Mouse (Mus musculus): ENCODE results near the gene Irf1.

The Irf1 gene

DNA sequence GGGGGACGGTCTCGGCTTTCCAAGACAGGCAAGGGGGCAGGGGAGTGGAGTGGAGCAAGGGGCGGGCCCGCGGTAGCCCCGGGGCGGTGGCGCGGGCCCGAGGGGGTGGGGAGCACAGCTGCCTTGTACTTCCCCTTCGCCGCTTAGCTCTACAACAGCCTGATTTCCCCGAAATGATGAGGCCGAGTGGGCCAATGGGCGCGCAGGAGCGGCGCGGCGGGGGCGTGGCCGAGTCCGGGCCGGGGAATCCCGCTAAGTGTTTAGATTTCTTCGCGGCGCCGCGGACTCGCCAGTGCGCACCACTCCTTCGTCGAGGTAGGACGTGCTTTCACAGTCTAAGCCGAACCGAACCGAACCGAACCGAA, at the start of gene Irf1:
Gene Irf1, plus strand, starts transcription at position 255 of the 365 bp plus-strand sequence.
- DNase-seq: peak; percentile 94 to 96

- DNase-seq: no peak
These were observed 49.1 kb upstream of the Irf1 start, which contains the start of gene Il5 for GRCm38 (mm10) chr11:53720715-53721114. Gene Il5, plus strand, starts transcription at chr11:53720794.

GRCm38 (mm10) chr11:53731457-53731856, 38.4 kb upstream of the Irf1 start:
- no peak for DNase-seq

GRCm38 (mm10) chr11:53732244-53732643, 37.6 kb upstream of the Irf1 start:
- DNase-seq: no peak

DNA sequence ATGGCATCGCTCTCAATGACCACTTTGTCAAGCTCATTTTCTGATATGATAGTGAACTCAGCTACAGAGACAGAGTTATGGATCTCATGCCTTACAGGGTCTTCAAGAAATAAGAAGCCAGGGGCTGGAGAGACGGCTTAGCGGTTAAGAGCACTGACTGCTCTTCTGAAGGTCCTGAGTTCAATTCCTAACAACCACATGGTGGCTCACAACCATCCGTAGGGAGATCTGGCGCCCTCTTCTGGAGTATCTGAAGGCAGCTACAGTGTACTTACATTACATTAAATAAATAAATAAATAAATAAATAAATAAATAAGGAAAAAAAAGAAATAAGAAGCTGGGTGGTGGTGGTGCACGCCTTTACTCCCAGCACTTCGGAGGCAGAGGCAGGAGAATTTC, 36.0 kb upstream of the Irf1 start:
- no peak for DNase-seq

DNA sequence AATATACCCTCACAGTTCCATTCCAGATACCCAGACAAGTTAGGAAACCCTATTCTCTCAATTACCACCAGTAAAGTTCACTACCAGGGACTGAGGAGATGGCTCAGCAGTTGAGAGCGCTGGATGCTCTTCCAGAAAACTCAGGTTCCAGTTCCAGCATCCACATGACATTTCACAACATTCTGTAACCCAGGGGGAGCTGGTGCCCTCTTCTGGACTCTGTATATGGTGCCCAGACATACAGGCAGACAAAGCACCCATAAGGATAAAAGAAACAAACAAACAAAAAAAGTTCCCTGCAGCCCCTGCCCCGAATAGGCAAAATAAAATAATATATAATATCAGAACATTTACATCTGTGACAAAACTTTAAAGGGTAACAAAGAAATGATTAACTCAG, 35.4 kb upstream of the Irf1 start:
- no peak for DNase-seq

DNA sequence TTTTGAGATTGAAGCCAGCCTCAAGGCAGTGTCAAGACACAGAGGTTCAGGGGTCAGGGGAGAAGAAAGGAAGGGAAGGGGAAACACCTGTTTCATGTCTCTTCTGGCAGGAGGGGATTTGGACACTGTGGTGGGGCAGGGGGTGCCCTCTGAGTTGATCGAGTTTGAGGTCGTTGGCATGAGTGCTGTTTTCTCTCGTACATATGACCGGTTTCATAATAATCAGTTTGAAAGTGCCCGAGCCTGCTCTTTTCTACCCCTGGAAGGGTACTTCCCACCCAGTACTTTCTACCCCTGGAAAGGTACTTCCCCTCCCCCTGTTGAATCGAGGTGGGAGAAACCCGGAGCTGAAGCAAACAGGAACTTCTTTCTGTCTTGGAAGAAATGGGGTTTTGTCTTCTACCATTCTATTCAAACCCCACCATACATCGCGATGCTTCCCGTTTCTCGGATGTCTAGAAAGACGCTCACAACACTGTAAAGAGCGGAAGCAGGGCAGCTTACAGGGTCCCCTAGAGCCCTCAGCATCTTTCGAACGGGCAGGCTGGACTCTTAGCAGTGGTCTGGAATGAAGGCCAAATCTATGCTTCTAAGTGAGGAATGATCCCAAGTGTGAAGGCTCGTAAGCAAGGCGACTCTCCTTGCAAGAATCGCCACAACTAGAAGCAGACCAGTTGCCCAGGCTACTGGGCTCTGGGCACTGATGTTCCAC, 34.7 kb upstream of the Irf1 start:
- no peak for DNase-seq

DNA sequence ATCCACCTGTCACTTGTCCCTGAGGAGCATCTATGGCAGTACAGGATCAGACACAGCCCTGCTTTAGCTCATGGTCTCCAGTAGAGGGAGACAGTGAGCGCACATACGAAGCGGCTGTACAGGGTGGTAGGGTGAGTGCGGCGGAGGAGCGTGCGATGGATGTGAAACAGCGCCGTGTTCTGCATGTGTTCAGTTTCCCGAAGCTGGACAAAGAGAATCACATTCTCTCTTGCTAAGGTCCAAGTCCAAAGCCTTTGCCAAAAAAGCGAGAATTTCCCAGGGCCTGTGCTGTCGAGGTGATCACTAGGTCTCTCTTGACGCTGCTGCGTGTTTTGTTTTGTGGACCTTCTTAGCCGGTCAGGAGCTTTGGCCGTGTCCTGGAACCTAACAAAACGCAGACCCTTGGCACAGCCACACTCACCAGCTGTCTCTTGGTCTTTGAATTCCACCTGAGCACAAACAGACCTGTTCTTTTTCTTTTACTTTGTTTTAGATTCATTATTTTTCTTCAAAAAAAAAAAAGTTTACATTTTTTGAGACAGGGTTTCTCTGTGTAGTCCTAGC, 34.0 kb upstream of the Irf1 start:
- peak; percentile 65 to 72 for DNase-seq

DNA sequence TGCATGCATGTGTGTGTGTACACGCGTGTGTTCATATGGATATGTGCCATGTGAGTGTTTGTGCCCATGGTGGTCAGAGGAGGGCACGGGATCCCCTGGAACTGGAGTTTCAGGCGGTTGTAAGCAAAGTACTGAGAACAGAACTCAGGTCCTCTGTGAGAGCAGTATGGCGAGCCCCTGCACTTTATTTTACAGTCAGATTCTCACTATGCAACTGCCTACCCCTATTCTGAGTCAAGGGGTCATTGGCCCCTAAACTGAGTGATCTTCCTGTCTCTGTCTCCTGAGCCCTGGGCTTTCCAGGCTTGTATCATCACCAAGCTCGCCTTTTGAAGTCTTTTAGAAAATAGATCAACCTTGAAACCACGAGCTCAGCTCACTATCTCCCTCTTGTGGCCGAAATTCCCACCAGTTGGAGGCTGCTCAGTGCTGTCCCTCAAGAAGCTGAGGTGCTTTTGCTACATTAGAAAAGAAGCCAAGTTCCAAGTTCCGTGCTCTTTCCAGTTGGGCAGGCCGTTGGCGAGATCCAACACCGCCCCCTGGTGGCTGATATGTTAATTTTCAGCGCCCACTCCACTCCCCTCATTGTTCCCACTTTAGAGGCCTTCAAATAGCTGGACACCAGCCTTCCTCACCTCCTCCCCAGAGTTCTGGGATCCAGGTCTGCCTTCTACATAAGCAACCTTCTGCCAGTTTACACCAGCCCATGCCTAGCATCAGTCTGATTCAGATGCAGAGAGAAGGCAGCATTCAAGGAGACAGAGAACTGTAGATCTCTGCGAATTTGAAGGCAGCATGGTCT, 32.8 kb upstream of the Irf1 start:
- peak; percentile 70 to 87 for DNase-seq

GRCm38 (mm10) chr11:53737573-53737946, 32.3 kb upstream of the Irf1 start:
- peak; percentile 51 to 78 for DNase-seq

DNA sequence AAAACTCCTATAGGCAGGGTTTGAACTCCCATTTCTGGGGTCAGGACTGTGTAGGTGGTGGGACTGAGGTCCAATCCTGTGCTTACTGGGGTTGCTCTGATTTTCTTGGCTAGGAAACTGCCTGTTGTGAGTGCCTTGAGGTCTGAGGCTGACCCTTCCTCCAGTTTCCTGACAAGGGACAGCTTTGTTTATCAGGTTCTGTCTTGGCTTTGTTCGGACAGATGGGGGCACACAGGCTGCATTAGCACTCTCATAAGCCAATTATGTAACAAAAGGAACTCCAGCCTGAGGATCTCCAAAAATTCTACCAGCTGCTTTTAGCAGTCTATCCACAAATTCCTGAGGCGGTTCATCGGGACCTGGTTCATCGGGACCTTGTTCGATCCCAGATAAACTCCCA, 27.5 kb upstream of the Irf1 start:
- peak in 1 of 2 experiments; percentile 23 for DNase-seq

- no peak for DNase-seq
These were observed 24.6 kb upstream of the Irf1 start for GRCm38 (mm10) chr11:53745260-53745659.

DNA sequence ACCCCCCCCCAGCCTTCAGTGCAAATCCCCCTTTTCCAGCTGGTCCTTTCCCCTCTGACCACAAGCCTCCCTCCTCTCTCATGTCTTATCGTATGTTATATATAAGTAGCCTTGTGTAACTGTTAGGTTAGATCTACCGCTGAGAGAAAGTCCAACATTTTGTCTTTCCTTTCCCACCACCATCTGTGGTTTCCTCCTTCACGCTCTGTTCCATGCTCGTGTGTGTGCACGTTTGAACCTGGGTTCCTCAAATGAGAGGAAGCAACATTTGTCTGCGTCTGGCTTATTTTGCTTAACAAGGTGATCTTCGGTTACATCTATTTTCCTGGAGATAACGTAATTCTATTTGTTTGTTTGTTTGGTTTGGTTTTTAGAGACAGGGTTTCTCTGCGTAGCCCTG, 21.8 kb upstream of the Irf1 start:
- no peak for DNase-seq

DNA sequence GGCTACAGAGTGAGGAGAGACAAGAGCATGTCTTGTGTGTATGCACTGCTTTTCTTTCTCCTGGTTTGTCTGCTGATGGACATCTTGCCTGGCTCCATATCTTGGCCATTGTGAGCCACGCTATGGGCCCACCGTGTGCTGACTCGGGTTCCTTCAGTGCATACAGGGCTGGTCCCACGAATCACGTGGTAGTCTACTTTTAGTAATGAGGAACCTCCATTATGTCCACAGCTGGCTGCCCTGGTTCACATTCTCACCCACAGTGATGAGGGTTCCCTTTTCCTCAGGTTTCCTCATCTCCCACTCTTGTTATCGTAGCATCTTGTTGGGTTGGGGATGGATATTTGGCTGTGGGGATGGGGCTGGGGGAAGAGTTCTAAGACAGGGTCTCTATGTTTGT, 21.2 kb upstream of the Irf1 start:
- no peak for DNase-seq

- no peak for DNase-seq
These were observed 20.5 kb upstream of the Irf1 start for GRCm38 (mm10) chr11:53749306-53749705.

DNA sequence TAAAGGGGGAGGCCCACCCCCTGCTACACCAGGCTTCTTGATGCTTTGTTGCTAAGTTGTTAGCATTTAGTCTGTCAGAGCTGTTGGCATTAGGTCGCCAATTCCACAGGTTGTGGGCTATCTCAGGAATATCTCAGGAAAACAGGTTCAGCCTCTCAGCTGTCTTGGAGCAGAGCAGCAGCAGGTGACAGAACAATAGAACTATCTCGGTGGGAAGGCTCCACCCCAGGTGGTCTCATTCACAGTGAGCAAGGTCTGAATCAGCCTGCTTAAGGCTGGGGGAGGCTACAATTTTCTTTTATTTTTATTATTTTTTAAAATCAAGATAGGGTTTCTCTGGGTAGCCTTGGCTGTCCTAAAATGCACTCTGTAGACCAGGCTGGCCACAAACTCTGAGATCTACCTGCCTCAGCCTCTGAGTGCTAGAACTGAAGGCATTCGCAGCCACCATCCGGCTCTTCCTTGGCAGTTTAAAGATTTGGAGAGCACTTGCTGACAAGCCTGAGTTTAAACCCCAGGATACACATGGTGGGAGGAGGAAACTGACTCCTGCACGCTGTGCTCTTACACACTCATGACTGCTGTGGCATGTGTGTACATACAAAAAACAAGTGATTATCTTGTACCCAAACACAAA, 20.0 kb upstream of the Irf1 start:
- DNase-seq: no peak

GRCm38 (mm10) chr11:53755011-53755595, 14.7 kb upstream of the Irf1 start:
- no peak for DNase-seq

DNA sequence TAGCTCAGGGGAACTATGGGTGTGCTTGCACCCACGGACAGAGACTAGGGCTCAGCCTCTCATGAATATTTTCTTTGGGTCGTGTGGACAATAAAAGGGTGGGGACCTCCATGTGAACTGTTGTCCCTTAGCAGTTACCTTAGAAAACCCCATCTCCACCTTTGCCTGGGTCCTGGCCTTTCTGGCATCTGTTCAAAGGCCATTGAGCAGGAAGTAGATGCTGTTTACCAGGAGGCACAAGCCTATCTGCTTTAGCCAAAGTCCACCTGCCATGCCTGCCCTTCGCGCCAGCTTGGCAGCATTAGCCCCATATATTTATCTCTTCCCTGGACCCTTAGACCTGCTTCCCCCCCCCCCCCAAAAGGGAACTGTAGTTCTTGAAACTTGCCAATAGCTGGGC, 12.2 kb upstream of the Irf1 start:
- DNase-seq: no peak

GRCm38 (mm10) chr11:53758033-53758432, 11.8 kb upstream of the Irf1 start:
- DNase-seq: peak in 1 of 2 experiments; percentile 49

DNA sequence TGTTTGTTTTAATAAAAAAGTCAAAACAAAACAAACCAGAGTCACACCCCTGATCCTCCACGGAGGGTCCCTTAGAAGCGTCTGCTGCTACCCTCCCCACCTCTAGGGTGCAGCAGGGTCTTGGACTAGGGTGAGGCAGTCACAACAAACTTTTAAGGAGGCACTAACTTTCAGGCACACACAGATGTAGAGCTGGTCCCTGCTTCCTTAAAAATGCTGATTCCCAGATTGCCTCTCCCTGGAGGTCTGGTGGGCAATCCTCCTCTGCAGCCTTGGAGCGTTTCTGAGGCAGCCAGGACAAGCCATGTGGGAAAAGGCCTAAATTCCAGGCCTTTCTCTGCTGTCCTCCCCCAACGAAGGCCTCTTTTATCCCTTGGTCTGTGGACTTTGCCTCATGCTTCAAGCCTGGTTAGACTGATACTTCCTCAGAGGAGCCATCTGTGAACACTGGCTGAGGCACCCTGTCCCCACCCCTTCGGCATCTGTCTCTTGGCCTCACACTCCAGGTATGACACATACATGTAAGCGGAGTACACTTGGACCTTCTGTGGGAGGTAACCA, 10.9 kb upstream of the Irf1 start:
- DNase-seq: peak; percentile 29 to 51

DNA sequence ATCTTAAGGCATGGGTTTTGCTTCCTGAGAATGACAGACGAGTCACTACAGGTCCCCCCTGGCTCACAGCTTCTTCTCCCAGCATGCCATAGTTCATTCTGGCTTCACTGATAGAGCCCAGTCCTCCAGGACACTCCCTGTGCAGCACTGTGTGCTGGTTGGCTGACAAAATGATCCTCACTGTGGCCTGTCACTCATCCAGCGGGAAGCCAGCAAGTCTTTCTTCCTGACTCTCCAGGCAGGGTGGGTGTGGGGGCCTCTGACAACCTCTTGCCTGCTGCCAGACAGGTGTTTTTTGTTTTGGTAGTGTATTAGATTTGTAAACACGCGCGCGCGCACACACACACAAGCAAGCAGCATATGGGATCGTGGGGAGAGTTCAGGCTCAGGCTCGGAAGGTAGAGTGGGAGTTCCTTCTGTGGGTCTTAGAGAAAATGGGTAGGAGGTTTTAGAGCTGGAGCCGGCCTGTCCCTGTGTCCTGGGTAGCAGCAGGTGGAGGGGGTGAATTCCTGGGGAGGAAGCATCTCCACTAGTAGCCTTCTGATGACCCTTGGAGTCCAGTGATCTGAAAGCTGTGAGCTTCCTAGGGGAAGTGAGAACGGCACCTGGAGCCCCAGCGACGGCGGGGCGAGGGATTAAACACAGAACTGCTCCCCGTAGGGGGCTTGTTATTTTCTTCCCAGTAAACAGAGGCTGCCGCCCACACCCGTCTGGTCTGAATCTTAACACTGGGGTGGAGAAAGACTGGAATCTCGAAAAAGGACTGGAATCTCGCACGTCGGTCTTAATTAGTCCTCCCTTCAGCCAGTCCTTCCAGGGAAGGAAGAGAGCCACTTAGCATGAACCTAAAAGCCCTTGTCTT, 10.0 kb upstream of the Irf1 start:
- no peak for DNase-seq

- DNase-seq: no peak
These were observed 8.5 kb upstream of the Irf1 start for GRCm38 (mm10) chr11:53761284-53761683.
